Mouse (Mus musculus) CD4-positive naive resting alpha-beta T cell, adult 57 days (primary cell): Measurements from ENCODE around the gene Rdh14. TPM values are rescaled to one million over a fixed set of nuclear protein-coding genes. Genes with fewer than 3 reads are reported as not detected.

Experiments used
- total RNA-seq: library from RNA; stranded (reverse); gene quantifications from one replicate; pipeline ENCODE4 v1.2.4, GENCODE M21; 2023

Gene Rdh14
- total RNA-seq, result 13.6 TPM

DNA sequence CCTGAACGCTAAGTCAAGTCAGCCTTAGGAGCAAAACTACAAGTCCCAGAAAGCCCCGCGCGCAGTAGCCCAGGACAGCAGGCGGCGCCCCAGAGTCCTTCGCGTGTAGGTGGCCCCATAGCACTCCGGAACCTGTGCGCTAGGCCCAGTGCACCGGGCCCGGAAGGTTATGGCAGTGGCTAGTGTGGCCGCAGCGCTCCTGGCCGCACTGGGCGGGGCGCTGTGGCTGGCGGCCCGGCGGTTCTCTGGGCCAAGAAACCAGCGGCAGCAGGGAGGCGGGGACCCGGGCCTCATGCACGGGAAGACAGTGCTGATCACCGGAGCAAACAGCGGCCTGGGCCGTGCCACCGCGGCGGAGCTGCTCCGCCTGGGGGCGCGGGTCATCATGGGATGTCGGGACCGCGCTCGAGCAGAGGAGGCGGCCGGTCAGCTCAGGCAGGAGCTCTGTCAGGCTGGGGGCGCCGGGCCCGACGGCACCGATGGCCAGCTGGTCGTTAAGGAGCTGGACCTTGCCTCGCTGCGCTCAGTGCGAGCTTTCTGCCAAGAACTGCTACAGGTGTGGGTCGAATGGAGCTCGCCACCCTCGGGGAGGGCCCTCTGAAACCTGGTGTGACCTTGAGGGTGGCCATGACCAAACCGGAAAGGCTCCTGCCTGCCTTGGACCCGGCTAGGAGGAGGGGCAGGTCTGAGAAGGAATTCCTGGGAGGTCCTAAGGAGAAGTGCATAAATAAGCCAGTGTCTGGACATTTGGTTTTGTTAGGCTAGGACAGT, at the start of gene Rdh14:
Rdh14 (plus strand) TSS at position 102 of the 771 bp plus-strand sequence.

DNA sequence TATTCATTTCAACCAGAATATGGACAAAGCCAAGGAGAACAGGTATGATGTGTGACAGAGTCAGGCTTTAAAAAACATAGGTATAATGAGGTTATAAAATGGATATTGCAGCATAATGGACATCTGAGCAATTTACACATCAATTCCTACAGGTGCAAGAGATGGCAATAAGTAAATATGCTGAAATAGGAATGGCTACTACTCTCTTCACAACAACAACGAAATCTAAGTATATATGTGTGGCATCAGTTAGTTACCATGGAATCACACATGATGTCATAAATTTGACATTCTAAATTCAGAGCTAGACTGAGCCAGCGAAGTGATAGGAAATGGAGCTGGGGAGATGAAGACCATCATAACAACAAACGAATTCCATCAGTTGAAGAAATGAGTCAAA, 20.9 kb upstream of the Rdh14 start, which contains the start of gene Nt5c1b:
Nt5c1b (plus strand) TSS at position 301 of the 400 bp plus-strand sequence.

Other genes with a start within 250 kb of the Rdh14 start
- gene Nt5c1b, start 20.8 kb upstream of the Rdh14 start, total RNA-seq, result not detected